17 mouse cellular contexts compared by ENCODE assay signal in the genomic region with DNA sequence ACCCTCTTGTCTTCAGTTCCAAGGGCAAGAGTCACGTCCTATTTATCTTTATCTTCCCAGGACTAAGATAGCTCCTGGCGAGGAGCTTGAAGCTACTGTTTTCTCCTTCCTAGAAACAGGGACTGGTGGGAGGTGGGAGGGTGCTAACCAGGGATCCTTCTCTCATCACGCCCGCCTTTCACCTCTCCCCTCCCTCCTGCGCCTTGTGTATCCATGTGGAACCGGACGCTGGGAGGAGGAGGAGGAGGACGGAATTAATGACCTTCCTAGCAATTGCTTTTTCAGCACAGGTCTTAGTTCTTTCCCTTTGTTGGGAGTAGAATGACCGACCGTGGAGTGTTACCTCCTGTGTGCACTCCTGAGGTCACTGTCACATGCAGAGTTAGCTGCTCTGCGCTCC.
"Had no signal": no experiment of that assay in that cellular context is flagged by ENCODE, and none has a peak within 500 bp of the region (broad histone marks: within the 10 kb centered on the region; RNA-seq: fewer than 3 reads in every experiment).

No protein-coding gene starts in this region.

- H3K27ac ChIP-seq: midbrain, embryonic 10.5 days; midbrain, embryonic 12.5 days; neural tube, embryonic 13.5 days; neural tube, embryonic 15.5 days; stomach, embryonic 15.5 days; stomach, postnatal 0 days had no signal

- H3K27me3 ChIP-seq: midbrain, embryonic 12.5 days; neural tube, embryonic 13.5 days; neural tube, embryonic 15.5 days; stomach, embryonic 15.5 days had no signal

- H3K4me3 ChIP-seq: midbrain, embryonic 10.5 days; midbrain, embryonic 12.5 days; myocyte; neural tube, embryonic 13.5 days; neural tube, embryonic 15.5 days; stomach, embryonic 15.5 days had no signal

- DNase-seq: lung, adult 18-20 months; lung, embryonic 14.5 days; lung, postnatal 10 days; lung, postnatal 4 days; midbrain, embryonic 14.5 days; right cerebral cortex, postnatal 14 days; thymus, adult 2 months; thymus, postnatal 25 days; thymus, postnatal 4 days had no signal

- H3K36me3 ChIP-seq: midbrain, embryonic 10.5 days; midbrain, embryonic 12.5 days; neural tube, embryonic 13.5 days; neural tube, embryonic 15.5 days; stomach, embryonic 15.5 days had no signal

- H3K9me3 ChIP-seq: midbrain, embryonic 10.5 days; midbrain, embryonic 12.5 days; neural tube, embryonic 13.5 days; neural tube, embryonic 15.5 days; stomach, embryonic 15.5 days had no signal

- H3K4me1 ChIP-seq: midbrain, embryonic 12.5 days; neural tube, embryonic 13.5 days; stomach, embryonic 15.5 days had no signal

- H3K9ac ChIP-seq: lung, embryonic 14.5 days; midbrain, embryonic 12.5 days; neural tube, embryonic 13.5 days; neural tube, embryonic 15.5 days; stomach, embryonic 15.5 days had no signal

- H3K4me2 ChIP-seq: lung, embryonic 14.5 days; midbrain, embryonic 12.5 days; neural tube, embryonic 13.5 days; neural tube, embryonic 15.5 days; stomach, embryonic 15.5 days had no signal

- ATAC-seq: midbrain, embryonic 16.5 days had no signal
